26 mouse cellular contexts compared by ENCODE assay signal in the genomic region with DNA sequence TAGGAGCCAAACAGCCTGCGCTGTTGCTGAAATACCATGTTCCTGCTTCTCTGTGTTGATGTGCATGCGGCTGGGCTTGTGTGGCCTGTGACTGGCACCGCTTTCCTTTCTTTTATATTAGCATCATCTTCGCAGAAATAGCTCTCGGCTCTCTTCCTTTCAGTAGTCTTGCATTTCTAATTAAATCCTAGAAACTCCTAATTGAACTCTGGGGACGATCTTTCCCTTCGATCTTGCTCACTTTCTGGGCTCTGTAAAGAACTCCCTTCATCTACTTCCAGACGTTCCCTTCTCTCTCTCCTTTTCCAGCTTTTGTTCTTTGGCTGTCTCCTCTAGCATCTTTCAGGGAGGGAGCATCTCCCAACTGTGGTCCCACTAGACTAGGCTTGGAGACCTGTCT.
DNase-seq lines count a peak whose midpoint lies in the region; ATAC-seq and TF ChIP-seq lines count a peak whose summit lies in the region.
"Had no signal": no experiment of that assay in that cellular context is flagged by ENCODE, and none has a peak within 500 bp of the region (broad histone marks: within the 10 kb centered on the region; RNA-seq: fewer than 3 reads in every experiment).

No protein-coding gene starts in this region.

- TF ChIP-seq CTCF in hindbrain, postnatal 0 days (IDR thresholded peaks at IDR 0.05; ENCODE audit: low read depth), result no peak
- TF ChIP-seq CTCF in midbrain, postnatal 0 days (IDR thresholded peaks at IDR 0.05), result no peak

- no peak for ATAC-seq in hindbrain, postnatal 0 days
- no peak for ATAC-seq in hindbrain, embryonic 16.5 days
- ATAC-seq in midbrain, embryonic 16.5 days, result no peak; the same call in 1 of the 2 replicates
- no peak for ATAC-seq in midbrain, postnatal 0 days (ENCODE audit: low FRiP score)
- ATAC-seq: CD4-positive, CD25-positive, alpha-beta regulatory T cell, adult 4 months; forebrain, embryonic 15.5 days had no signal

- H3K4me2 ChIP-seq in hindbrain, postnatal 0 days (ENCODE audit: low read depth, low read length), result no peak overlapping the region
- no peak overlapping the region for H3K4me2 ChIP-seq in hindbrain, embryonic 16.5 days (ENCODE audit: low read length)
- no peak overlapping the region for H3K4me2 ChIP-seq in midbrain, embryonic 16.5 days (ENCODE audit: low read length)
- H3K4me2 ChIP-seq in midbrain, postnatal 0 days (ENCODE audit: low read depth, low read length, poor library complexity, severe bottlenecking), result no peak overlapping the region
- H3K4me2 ChIP-seq: embryonic facial prominence, embryonic 13.5 days; forebrain, embryonic 12.5 days; forebrain, embryonic 15.5 days; heart, embryonic 12.5 days; heart, embryonic 15.5 days had no signal

- DNase-seq in hindbrain, postnatal 0 days (ENCODE audit: low spot score), result peak; percentile 40
- DNase-seq in midbrain, embryonic 10.5 days (ENCODE audit: low spot score), result no peak
- DNase-seq in midbrain, postnatal 0 days (ENCODE audit: low spot score), result peak; percentile 51
- no peak for DNase-seq in right cerebral cortex, postnatal 10 days (ENCODE audit: low spot score in 2 of 2)
- DNase-seq: adrenal gland, adult 2 months; adrenal gland, postnatal 14 days; cerebellum, adult 11-12 months; cerebellum, adult 8-10 months; cerebellum, postnatal 10 days; cerebellum, postnatal 36 days; embryo, embryonic 11 days; gastrocnemius, postnatal 25 days; heart, adult 18-20 months; heart, postnatal 10 days; heart, postnatal 36 days had no signal

- no peaks in the 10 kb centered on the region for H3K27me3 ChIP-seq in hindbrain, postnatal 0 days (ENCODE audit: insufficient read depth, low read length)
- no peaks in the 10 kb centered on the region for H3K27me3 ChIP-seq in hindbrain, embryonic 16.5 days (replicated peaks; ENCODE audit: control insufficient read depth, insufficient read depth, low read length)
- no peaks in the 10 kb centered on the region for H3K27me3 ChIP-seq in midbrain, embryonic 16.5 days (ENCODE audit: control insufficient read depth, insufficient read depth, low read depth, low read length)
- H3K27me3 ChIP-seq in midbrain, embryonic 10.5 days (ENCODE audit: low read depth, poor library complexity, severe bottlenecking), result no peaks in the 10 kb centered on the region
- H3K27me3 ChIP-seq in midbrain, postnatal 0 days (ENCODE audit: insufficient read depth, low read length), result no peaks in the 10 kb centered on the region
- H3K27me3 ChIP-seq: embryonic facial prominence, embryonic 13.5 days; forebrain, embryonic 12.5 days; forebrain, embryonic 15.5 days had no signal

- 69% methylated on average over 8 of the region's 8 CpGs for WGBS in hindbrain, postnatal 0 days
- WGBS in hindbrain, embryonic 16.5 days, result 57% methylated on average over 8 of the region's 8 CpGs
- WGBS in midbrain, embryonic 16.5 days, result 50% methylated on average over 8 of the region's 8 CpGs
- 84% methylated on average over 8 of the region's 8 CpGs for WGBS in midbrain, embryonic 10.5 days
- 54% methylated on average over 8 of the region's 8 CpGs for WGBS in midbrain, postnatal 0 days

- H3K4me3 ChIP-seq in hindbrain, postnatal 0 days (ENCODE audit: low read length), result no peak overlapping the region
- no peak overlapping the region for H3K4me3 ChIP-seq in hindbrain, embryonic 16.5 days (ENCODE audit: low read length)
- H3K4me3 ChIP-seq in midbrain, embryonic 16.5 days (ENCODE audit: low read depth, low read length), result no peak overlapping the region
- H3K4me3 ChIP-seq in midbrain, embryonic 10.5 days, result no peak overlapping the region
- no peak overlapping the region for H3K4me3 ChIP-seq in midbrain, postnatal 0 days (ENCODE audit: low read depth, low read length)
- H3K4me3 ChIP-seq: embryonic facial prominence, embryonic 10.5 days; embryonic facial prominence, embryonic 13.5 days; erythroblast, embryonic 14.5 days; forebrain, embryonic 12.5 days; forebrain, embryonic 15.5 days; heart, embryonic 12.5 days; heart, embryonic 15.5 days; hindbrain, embryonic 10.5 days had no signal

- no peak overlapping the region for H3K9ac ChIP-seq in hindbrain, postnatal 0 days (replicated peaks; ENCODE audit: low read length)
- H3K9ac ChIP-seq in hindbrain, embryonic 16.5 days (ENCODE audit: low read depth, low read length), result no peak overlapping the region
- H3K9ac ChIP-seq in midbrain, embryonic 16.5 days (ENCODE audit: low read depth, low read length), result no peak overlapping the region
- H3K9ac ChIP-seq in midbrain, postnatal 0 days (replicated peaks; ENCODE audit: low read length, poor library complexity, severe bottlenecking), result no peak overlapping the region
- H3K9ac ChIP-seq: embryonic facial prominence, embryonic 13.5 days; forebrain, embryonic 12.5 days; forebrain, embryonic 15.5 days; heart, embryonic 12.5 days; heart, embryonic 15.5 days had no signal

- H3K4me1 ChIP-seq in hindbrain, postnatal 0 days (ENCODE audit: insufficient read depth, low read length), result no peaks in the 10 kb centered on the region
- H3K4me1 ChIP-seq in hindbrain, embryonic 16.5 days (ENCODE audit: control insufficient read depth, insufficient read depth, low read depth, low read length), result no peaks in the 10 kb centered on the region
- H3K4me1 ChIP-seq in midbrain, embryonic 16.5 days (ENCODE audit: control insufficient read depth, insufficient read depth, low read length), result no peaks in the 10 kb centered on the region; the same call in 1 of the 2 replicates
- no peaks in the 10 kb centered on the region for H3K4me1 ChIP-seq in midbrain, embryonic 10.5 days
- no peaks in the 10 kb centered on the region for H3K4me1 ChIP-seq in midbrain, postnatal 0 days (ENCODE audit: insufficient read depth, low read length)
- H3K4me1 ChIP-seq: embryonic facial prominence, embryonic 10.5 days; forebrain, embryonic 12.5 days; forebrain, embryonic 15.5 days; hindbrain, embryonic 10.5 days had no signal

- H3K27ac ChIP-seq in hindbrain, postnatal 0 days, result no peak overlapping the region
- no peak overlapping the region; the same call in 1 of the 2 replicates for H3K27ac ChIP-seq in hindbrain, embryonic 16.5 days (ENCODE audit: low read depth, low read length)
- peak overlapping the region; percentile 64 for H3K27ac ChIP-seq in midbrain, embryonic 16.5 days (ENCODE audit: low read length)
- H3K27ac ChIP-seq in midbrain, embryonic 10.5 days (replicated peaks), result no peak overlapping the region
- no peak overlapping the region for H3K27ac ChIP-seq in midbrain, postnatal 0 days (ENCODE audit: low read depth, low read length)
- H3K27ac ChIP-seq: embryonic facial prominence, embryonic 10.5 days; embryonic facial prominence, embryonic 13.5 days; forebrain, embryonic 12.5 days; forebrain, embryonic 15.5 days; heart, embryonic 15.5 days; hindbrain, embryonic 10.5 days had no signal

- H3K9me3 ChIP-seq in hindbrain, postnatal 0 days (ENCODE audit: low read length), result no peaks in the 10 kb centered on the region
- H3K9me3 ChIP-seq in hindbrain, embryonic 16.5 days (ENCODE audit: control insufficient read depth, low read length), result no peaks in the 10 kb centered on the region
- no peaks in the 10 kb centered on the region for H3K9me3 ChIP-seq in midbrain, embryonic 16.5 days (replicated peaks; ENCODE audit: control insufficient read depth, low read length, poor library complexity, severe bottlenecking)
- H3K9me3 ChIP-seq in midbrain, embryonic 10.5 days (replicated peaks), result no peaks in the 10 kb centered on the region
- no peaks in the 10 kb centered on the region for H3K9me3 ChIP-seq in midbrain, postnatal 0 days (ENCODE audit: low read length)
- H3K9me3 ChIP-seq: embryonic facial prominence, embryonic 10.5 days; embryonic facial prominence, embryonic 13.5 days; forebrain, embryonic 12.5 days; forebrain, embryonic 15.5 days; heart, embryonic 12.5 days; heart, embryonic 15.5 days; hindbrain, embryonic 10.5 days had no signal

- H3K36me3 ChIP-seq in hindbrain, postnatal 0 days (ENCODE audit: insufficient read depth, low read length), result no peaks in the 10 kb centered on the region
- H3K36me3 ChIP-seq in hindbrain, embryonic 16.5 days (ENCODE audit: control insufficient read depth, insufficient read depth, low read length), result no peaks in the 10 kb centered on the region
- 0 out of 2 replicates have a peak, but pooled peaks cover 5% of the 10 kb centered on the region for H3K36me3 ChIP-seq in midbrain, embryonic 16.5 days (ENCODE audit: control insufficient read depth, insufficient read depth, low read length)
- no peaks in the 10 kb centered on the region for H3K36me3 ChIP-seq in midbrain, embryonic 10.5 days
- no peaks in the 10 kb centered on the region for H3K36me3 ChIP-seq in midbrain, postnatal 0 days (ENCODE audit: insufficient read depth, low read length)
- H3K36me3 ChIP-seq: embryonic facial prominence, embryonic 10.5 days; embryonic facial prominence, embryonic 13.5 days; forebrain, embryonic 12.5 days; forebrain, embryonic 15.5 days; heart, embryonic 12.5 days; heart, embryonic 15.5 days; hindbrain, embryonic 10.5 days had no signal

Comparison
In these comparisons a context has a peak if more than half of its experiments do, and no peak if none do; other contexts are left out.
1. DNase-seq: peak in hindbrain, postnatal 0 days (single experiment) and midbrain, postnatal 0 days (single experiment); none in midbrain, embryonic 10.5 days (single experiment) and right cerebral cortex, postnatal 10 days (0 of 2).